Mouse (Mus musculus): Measurements from ENCODE around the gene Ring1.
"Not testable (repeated sequence)": the region's sequence is repeated elsewhere in the genome, so short reads cannot be mapped to it uniquely, and the experiment has no call there.

Gene Ring1

GRCm38 (mm10) chr17:33991788-33992664, 32.5 kb downstream of the Ring1 start:
- DNase-seq, result no peak

GRCm38 (mm10) chr17:33982136-33982535, 42.3 kb downstream of the Ring1 start:
- DNase-seq, result not testable (repeated sequence)

DNA sequence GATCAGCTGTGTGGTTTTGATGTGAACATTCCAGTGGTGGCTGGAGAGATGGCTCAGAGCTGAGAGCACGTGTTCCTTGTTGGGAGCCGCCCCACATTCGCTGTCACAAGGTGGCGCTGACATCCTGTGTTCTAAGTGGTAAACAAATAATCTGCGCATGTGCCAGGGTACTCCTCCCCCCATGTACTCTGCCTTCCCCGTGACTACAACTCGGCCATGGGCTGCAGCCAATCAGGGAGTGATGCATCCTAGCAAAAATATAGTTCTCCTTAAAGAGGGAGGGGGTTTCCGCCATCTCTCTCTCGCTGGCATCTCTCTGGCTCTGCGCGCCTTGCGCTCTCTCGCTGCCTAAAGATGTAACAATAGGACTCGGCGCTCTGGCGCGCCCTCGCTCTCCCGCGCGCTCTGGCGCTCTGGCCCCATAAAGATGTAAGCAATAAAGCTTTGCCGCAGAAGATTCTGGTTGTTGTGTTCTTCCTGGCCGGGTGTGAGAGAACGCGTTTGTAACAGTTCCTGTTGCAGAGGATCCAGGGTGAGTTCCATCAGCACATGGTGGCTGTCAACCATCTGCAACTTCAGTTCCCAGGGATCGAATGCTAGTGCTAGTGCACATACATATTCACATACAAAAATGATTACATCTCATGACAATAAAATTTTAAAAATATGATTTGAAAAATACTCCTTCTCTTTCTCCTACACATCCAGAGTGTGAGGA, 43.1 kb downstream of the Ring1 start:
- peak; percentile 81 for DNase-seq

DNA sequence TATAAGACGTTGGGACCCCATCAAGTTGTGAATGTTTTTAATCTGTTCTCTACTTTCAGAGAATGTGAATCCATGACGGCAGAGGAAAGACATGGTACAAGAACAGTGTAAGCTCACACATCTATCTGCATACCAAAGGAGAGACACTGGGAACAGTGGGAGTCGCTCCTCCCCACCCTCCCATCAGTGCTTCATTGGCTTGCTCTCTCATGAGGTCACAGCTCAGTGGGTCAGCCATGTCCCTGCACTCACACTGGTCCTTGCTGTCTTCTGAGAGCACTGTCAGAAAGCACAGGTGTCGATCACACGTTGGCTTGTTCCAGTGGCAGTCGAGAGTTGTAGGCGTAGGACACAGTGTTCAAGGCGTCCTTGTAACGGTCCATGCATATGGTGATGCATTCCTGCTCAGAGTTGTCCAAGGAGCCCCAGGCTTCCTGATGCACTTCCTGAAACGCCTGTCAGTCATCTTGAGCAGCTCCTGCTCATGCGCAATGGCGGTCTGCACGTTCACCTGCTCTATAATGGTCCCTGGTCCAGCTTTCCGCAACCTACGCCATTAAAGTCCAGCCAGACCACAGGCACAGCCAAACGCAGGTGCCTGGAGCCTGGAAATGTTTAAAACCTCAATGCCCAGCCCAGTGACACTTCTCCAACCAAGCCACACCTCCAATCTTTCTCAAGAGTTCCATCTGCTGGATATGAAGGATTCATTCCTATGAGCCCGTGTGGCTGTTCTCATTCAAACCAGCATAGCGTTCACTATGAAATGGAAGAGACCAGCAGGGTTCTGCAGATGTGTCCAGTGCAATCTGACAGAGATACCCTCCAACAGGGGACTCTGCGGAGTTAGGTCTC, 44.1 kb downstream of the Ring1 start:
- no peak for DNase-seq

DNA sequence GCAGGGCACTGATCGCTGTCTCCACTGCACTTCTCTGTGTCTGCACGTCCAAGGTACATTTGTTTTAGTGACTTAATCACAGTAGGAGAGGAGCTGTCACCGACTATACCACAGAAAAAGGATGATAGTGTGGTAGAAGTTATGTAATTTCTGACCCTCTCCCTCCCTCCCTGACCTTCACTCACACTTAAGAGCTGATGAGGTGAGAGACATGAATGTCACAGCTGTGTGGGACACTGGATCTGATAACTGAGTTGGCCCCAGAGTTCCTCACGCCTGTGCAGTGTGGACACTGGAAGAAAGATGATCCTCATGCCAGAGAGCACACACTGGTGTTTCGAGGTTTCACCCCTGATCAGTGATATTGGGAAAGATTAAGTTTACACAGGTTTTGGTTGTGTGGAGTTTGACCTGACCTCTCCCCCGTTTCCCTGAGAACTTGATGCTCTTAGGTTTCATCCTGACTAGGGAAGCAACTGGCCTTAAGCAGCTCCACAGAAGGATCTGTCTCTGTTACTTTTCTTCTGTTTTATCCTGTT, 44.9 kb downstream of the Ring1 start:
- DNase-seq, result no peak

GRCm38 (mm10) chr17:33978631-33979031, 45.8 kb downstream of the Ring1 start:
- DNase-seq, result no peak

DNA sequence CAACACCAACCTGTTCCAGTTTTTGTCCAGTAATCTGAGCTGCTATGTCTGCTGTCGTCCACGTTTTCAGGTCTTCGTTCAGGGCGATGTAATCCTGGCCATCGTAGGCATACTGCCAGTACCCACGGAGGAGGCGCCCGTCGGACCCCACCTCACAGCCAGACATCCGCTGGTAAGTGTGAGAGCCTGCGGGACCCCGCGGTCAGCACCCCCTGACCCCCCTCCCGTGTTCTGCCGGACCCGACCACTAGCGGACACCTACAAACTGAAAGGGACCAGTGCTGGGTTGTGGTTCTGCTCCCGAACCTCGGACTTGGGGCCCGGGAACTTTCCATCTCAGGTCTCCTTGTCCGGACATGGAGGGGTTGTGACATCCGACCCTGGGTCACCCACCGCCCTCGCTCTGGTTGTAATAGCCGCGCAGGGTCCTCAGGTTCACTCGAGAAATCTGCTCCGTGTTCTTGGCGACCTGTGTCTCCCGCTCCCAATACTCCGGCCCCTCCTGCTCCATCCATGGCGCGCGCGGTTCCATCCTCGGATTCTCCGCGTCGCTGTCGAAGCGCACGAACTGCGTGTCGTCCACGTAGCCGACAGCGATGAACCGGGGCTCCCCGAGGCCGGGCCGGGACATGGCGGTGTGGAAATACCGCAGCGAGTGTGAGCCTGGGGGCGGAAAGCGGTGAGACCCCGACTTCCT, 46.5 kb downstream of the Ring1 start:
- no peak for DNase-seq

DNA sequence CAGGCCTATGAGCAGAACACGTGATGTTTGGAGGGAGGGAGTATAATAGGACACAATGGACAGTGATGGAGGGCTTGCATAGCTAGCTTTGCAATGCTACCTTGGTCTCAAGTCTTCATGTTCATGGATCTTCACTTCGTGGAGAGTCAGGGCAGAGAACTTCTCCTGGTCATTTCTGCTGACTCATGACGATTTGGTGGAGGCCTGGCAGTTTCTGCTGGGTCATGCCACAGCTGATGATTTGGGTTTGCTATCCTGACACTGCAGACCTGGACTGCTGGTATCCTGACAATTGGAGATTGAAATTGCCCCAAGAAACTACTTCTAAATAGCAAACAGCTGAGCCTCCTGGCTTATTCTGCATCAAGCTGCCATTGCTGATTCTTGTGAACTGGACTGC, 50.9 kb downstream of the Ring1 start:
- no peak for DNase-seq

- DNase-seq, result no peak
Observed at GRCm38 (mm10) chr17:33972691-33973090, 51.8 kb downstream of the Ring1 start.

All from right cerebral cortex, postnatal 25 days (tissue).